11 mouse cellular contexts compared by ENCODE assay signal in genomic region chr17:79781262-79781661, GRCm38 (mm10).
"Had no signal": no experiment of that assay in that cellular context is flagged by ENCODE, and none has a peak within 500 bp of the region (broad histone marks: within the 10 kb centered on the region; RNA-seq: fewer than 3 reads in every experiment).

No protein-coding gene starts in this region.

- H3K9me3 ChIP-seq: liver, embryonic 15.5 days had no signal

- H3K4me2 ChIP-seq: liver, embryonic 11.5 days; liver, embryonic 15.5 days; midbrain, embryonic 13.5 days had no signal

- DNase-seq: right cerebral cortex, postnatal 14 days; thymus, adult 18-20 months; thymus, postnatal 14 days had no signal

- H3K27ac ChIP-seq: left cerebral cortex, adult 2 months; limb, embryonic 10.5 days; liver, embryonic 15.5 days; macrophage; midbrain, embryonic 13.5 days had no signal

- H3K27me3 ChIP-seq: liver, embryonic 15.5 days; megakaryocyte, embryonic 14.5 days; midbrain, embryonic 13.5 days had no signal

- H3K36me3 ChIP-seq: limb, embryonic 10.5 days; liver, embryonic 15.5 days; midbrain, embryonic 13.5 days had no signal

- H3K9ac ChIP-seq: liver, embryonic 15.5 days; midbrain, embryonic 13.5 days had no signal

- H3K4me1 ChIP-seq: limb, embryonic 10.5 days; liver, embryonic 15.5 days; megakaryocyte, embryonic 14.5 days; midbrain, embryonic 13.5 days had no signal

- H3K4me3 ChIP-seq: left cerebral cortex, adult 2 months; limb, embryonic 10.5 days; liver, embryonic 15.5 days; midbrain, embryonic 13.5 days had no signal

- ATAC-seq: intestine, postnatal 0 days had no signal
